Mouse (Mus musculus) cerebellum, postnatal 36 days (tissue): ENCODE measurements around the gene Tmem274.

Experiments
- DNase-seq, 2 experiments: peaks; one replicate each; pipeline ENCODE4 v3.0.0; 2021 to 2022; ENCODE audit warnings: mixed read lengths in 2 of 2

Gene Tmem274

DNA sequence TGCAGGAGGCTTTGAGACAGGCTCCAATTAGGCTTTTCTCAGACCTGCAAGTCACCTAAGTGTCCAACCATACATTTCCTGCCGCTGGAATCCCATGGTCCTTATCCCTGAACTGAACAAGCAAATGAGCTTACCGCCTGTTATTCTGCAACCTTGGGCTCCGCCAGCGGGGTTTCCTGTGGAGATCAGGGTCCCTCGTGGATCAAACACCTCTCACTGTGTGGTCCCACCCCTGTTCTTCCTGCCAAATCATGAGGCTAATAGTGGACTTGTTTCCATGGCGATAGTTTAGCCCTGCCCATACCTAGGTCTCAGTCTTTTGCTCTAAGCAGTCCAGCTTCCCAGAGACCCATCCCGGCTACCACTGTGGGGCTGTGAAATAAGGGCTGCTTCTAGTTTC is 49.2 kb downstream of the Tmem274 start:
- DNase-seq: no peak

DNA sequence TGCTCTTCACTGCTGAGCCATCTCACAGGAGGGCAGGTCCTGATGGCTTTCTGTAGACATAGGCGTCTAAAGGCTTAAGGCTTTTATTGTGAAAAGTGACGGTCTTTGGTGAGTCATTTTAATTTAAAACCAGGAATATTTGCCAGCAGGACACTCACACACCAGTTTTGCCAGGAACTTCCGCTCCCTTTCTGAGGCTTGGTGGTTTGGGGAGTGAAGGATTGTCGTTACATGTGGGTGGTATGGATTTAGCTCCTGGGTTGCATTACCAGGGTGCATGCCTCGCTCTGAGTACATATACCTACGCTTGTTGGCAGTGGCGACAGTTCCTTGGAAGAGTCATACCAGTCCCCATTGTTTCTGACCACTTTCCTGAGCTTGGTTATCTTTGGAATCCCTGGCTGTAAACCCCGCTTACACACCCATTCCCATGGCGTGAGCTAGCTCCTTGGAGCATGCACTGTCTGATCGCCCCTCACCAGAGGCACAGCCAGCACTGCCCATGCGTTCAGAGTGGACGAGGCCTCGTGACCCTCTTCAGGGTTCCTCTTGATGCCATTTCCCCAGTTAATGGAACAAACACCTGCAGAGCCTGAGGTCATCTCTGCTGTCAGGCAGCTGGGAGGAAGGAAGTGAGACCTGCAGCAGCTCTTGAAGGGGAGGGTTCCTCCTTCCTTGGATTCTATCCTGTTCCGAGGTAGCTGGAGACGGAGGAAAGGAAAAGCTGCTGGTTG is 50.6 kb downstream of the Tmem274 start:
- DNase-seq: no peak

DNA sequence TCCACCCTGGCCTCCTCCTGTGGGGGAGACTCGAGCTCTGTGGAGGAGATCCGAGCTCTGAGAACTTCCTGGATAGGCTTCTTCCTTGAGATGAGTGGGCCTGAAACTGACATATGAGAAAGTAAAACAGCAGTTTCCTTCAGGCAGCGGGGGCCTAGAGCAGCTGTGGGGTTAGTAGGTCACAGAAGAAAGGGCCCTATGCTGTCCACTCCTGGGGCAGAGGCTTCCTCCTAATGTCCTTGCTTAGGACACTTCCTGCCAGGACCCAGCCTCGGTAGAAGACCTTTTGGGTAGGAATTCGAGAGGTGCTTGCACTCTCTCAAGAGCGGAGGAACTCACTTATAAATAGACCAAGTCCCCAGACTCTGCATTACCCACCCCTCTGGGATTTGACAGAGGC is 52.5 kb downstream of the Tmem274 start:
- DNase-seq: no peak
